Mouse (Mus musculus) layer of hippocampus, adult 18-20 months (tissue): ENCODE data around the gene Rufy4. TPM values are rescaled to one million over a fixed set of nuclear protein-coding genes. Genes with fewer than 3 reads are reported as not detected.

Experiments used
- DNase-seq, 2 experiments: peaks; one replicate each; pipeline ENCODE4 v3.0.0; 2022; ENCODE audit warnings: low spot score in 2 of 2
- total RNA-seq, 2 experiments: library from RNA; stranded (reverse); gene quantifications; 2 replicates each; pipeline ENCODE4 v1.2.3; 2021

Rufy4 gene
- total RNA-seq, 2 experiments from 2014 or later = not detected

GRCm38 (mm10) chr1:74105660-74106059, 19.7 kb upstream of the Rufy4 start:
- no peak for DNase-seq

- DNase-seq = no peak
These were observed 19.1 kb upstream of the Rufy4 start for GRCm38 (mm10) chr1:74106214-74106613.

GRCm38 (mm10) chr1:74107931-74108618, 17.3 kb upstream of the Rufy4 start:
- DNase-seq = no peak

GRCm38 (mm10) chr1:74109670-74110069, 15.7 kb upstream of the Rufy4 start:
- no peak for DNase-seq

- no peak for DNase-seq
These were observed 14.2 kb upstream of the Rufy4 start for GRCm38 (mm10) chr1:74110932-74111695.

GRCm38 (mm10) chr1:74111696-74112030, 13.7 kb upstream of the Rufy4 start:
- no peak for DNase-seq

GRCm38 (mm10) chr1:74113071-74113470, 12.3 kb upstream of the Rufy4 start:
- DNase-seq = no peak

- DNase-seq = no peak
These were observed 7.5 kb upstream of the Rufy4 start for GRCm38 (mm10) chr1:74117876-74118275.

- no peak for DNase-seq
These were observed 6.2 kb upstream of the Rufy4 start for GRCm38 (mm10) chr1:74119115-74119514.

GRCm38 (mm10) chr1:74121138-74121537, 4.2 kb upstream of the Rufy4 start:
- no peak for DNase-seq

GRCm38 (mm10) chr1:74121821-74122576, 3.3 kb upstream of the Rufy4 start:
- peak in 1 of 2 experiments; percentile 61 for DNase-seq

- no peak for DNase-seq
These were observed 2.1 kb upstream of the Rufy4 start for GRCm38 (mm10) chr1:74123215-74123614.

- no peak for DNase-seq
These were observed 1.0 kb upstream of the Rufy4 start, which contains the start of gene Tns1 for GRCm38 (mm10) chr1:74124021-74124981. Gene Tns1 (minus strand): TSS chr1:74124449.

GRCm38 (mm10) chr1:74130883-74131659, 5.7 kb downstream of the Rufy4 start:
- no peak for DNase-seq

GRCm38 (mm10) chr1:74132011-74132410, 6.7 kb downstream of the Rufy4 start:
- no peak for DNase-seq

- DNase-seq = no peak
These were observed 8.6 kb downstream of the Rufy4 start for GRCm38 (mm10) chr1:74133954-74134353.

- no peak for DNase-seq
These were observed 10.1 kb downstream of the Rufy4 start for GRCm38 (mm10) chr1:74135326-74135950.

GRCm38 (mm10) chr1:74139415-74139814, 14.1 kb downstream of the Rufy4 start:
- DNase-seq = no peak

- DNase-seq = peak in 1 of 2 experiments; percentile 61
These were observed 16.4 kb downstream of the Rufy4 start for GRCm38 (mm10) chr1:74141781-74142180.
